Mouse (Mus musculus): ENCODE measurements around the gene Riok2. TPM values are rescaled to one million over a fixed set of nuclear protein-coding genes. Genes with fewer than 3 reads are reported as not detected.

Riok2 gene
- polyA plus RNA-seq, 1 experiment: 10.2 TPM

DNA sequence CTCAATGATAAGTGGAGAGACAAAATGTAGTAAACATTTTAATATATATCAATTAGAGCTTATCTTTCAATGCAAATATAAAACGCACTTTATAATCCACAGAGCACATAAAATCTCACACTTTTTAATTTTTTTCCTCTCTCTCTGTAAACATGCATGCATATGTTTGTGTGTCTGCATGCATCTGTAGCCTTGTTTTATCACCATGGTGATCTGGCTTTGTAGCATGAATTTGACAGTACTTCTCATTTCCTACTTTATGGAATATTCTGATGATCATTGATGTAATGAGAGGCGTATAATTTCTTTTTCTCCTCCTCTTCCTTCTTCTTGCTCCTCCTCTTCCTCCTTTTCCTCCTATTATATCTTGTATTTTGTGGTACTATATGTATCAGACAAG is 38.1 kb downstream of the Riok2 start:
- no peak overlapping the region for H3K27ac ChIP-seq (ENCODE audit: control insufficient read depth, insufficient read depth, low read length)
- DNase-seq: no peak
- H3K4me3 ChIP-seq (ENCODE audit: control insufficient read depth, insufficient read depth, low read length): no peak overlapping the region
- WGBS: 98% methylated on average over 2 of the region's 2 CpGs
- TF ChIP-seq POLR2A (IDR thresholded peaks at IDR 0.05; ENCODE audit: control insufficient read depth, extremely low read depth, insufficient read depth, low read length, poor library complexity) (no peak), CTCF (IDR thresholded peaks at IDR 0.05; ENCODE audit: borderline replicate concordance, control insufficient read depth, extremely low read depth, insufficient read depth, low read length, poor library complexity) (no peak)
- no peaks in the 10 kb centered on the region for H3K4me1 ChIP-seq (replicated peaks; ENCODE audit: control insufficient read depth, insufficient read depth, low read length)
- no peaks in the 10 kb centered on the region for H3K36me3 ChIP-seq (ENCODE audit: control insufficient read depth, insufficient read depth, low read length)
- no peaks in the 10 kb centered on the region for H3K27me3 ChIP-seq (ENCODE audit: control insufficient read depth, insufficient read depth, low read length)

GRCm38 (mm10) chr17:17414206-17414605 is 40.1 kb downstream of the Riok2 start:
- H3K4me3 ChIP-seq (ENCODE audit: control insufficient read depth, insufficient read depth, low read length): no peak overlapping the region

DNA sequence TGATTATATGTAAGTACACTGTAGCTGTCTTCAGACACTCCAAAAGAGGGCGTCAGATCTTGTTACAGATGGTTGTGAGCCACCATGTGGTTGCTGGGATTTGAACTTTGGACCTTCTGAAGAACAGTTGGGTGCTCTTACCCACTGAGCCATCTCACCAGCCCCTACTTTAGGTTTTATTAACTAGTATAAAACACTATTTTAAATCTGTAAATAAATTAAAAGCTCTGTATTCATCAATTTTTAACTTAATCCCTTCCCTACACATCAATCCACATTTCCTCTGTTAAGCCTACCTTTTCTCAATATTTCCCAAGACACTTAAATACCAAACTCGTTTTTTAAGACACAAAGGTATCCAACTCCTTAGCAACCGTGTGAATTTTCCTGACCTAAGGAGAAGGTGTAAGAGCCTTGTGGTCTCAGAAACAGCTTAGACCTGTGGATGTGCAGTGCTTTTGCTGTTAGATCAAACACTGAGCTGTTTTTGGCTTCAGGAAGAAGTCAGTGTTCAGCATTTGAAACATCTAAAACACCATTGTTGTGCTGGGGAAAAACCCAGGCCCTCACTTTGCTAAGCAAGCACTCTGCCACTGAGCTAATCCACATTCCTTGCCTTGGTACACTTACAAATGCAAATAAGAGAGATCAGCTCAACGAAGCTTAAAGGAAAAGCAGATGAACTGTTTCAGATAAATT is 50.6 kb downstream of the Riok2 start:
- no peak overlapping the region for H3K27ac ChIP-seq (ENCODE audit: control insufficient read depth, insufficient read depth, low read length)
- WGBS: 59% methylated on average over 4 of the region's 4 CpGs
- no peak for DNase-seq

More at GRCm38 (mm10) chr17:17414206-17414605, 40.1 kb downstream of the Riok2 start:
- H3K36me3 ChIP-seq (ENCODE audit: control insufficient read depth, insufficient read depth, low read length): no peaks in the 10 kb centered on the region
- no peak for TF ChIP-seq CTCF (IDR thresholded peaks at IDR 0.05; ENCODE audit: borderline replicate concordance, control insufficient read depth, extremely low read depth, insufficient read depth, low read length, poor library complexity)
- TF ChIP-seq POLR2A (IDR thresholded peaks at IDR 0.05; ENCODE audit: control insufficient read depth, extremely low read depth, insufficient read depth, low read length, poor library complexity): no peak
- H3K27me3 ChIP-seq (ENCODE audit: control insufficient read depth, insufficient read depth, low read length): no peaks in the 10 kb centered on the region
- no peaks in the 10 kb centered on the region for H3K4me1 ChIP-seq (replicated peaks; ENCODE audit: control insufficient read depth, insufficient read depth, low read length)
- no peak overlapping the region for H3K27ac ChIP-seq (ENCODE audit: control insufficient read depth, insufficient read depth, low read length)
- no peak for DNase-seq
- WGBS: 98% methylated on average over 3 of the region's 3 CpGs

GRCm38 (mm10) chr17:17425308-17425813 is 51.3 kb downstream of the Riok2 start:
- TF ChIP-seq POLR2A (IDR thresholded peaks at IDR 0.05; ENCODE audit: control insufficient read depth, extremely low read depth, insufficient read depth, low read length, poor library complexity) (no peak), CTCF (IDR thresholded peaks at IDR 0.05; ENCODE audit: borderline replicate concordance, control insufficient read depth, extremely low read depth, insufficient read depth, low read length, poor library complexity) (no peak)
- H3K36me3 ChIP-seq (ENCODE audit: control insufficient read depth, insufficient read depth, low read length): no peaks in the 10 kb centered on the region
- H3K27me3 ChIP-seq (ENCODE audit: control insufficient read depth, insufficient read depth, low read length): no peaks in the 10 kb centered on the region
- no peak overlapping the region for H3K27ac ChIP-seq (ENCODE audit: control insufficient read depth, insufficient read depth, low read length)
- H3K4me3 ChIP-seq (ENCODE audit: control insufficient read depth, insufficient read depth, low read length): no peak overlapping the region
- DNase-seq: no peak
- no peaks in the 10 kb centered on the region for H3K4me1 ChIP-seq (replicated peaks; ENCODE audit: control insufficient read depth, insufficient read depth, low read length)
- whole genome bisulfite sequencing: 94% methylated on average over 4 of the region's 4 CpGs

More for the DNA sequence above, 50.6 kb downstream of the Riok2 start:
- no peaks in the 10 kb centered on the region for H3K36me3 ChIP-seq (ENCODE audit: control insufficient read depth, insufficient read depth, low read length)
- no peaks in the 10 kb centered on the region for H3K27me3 ChIP-seq (ENCODE audit: control insufficient read depth, insufficient read depth, low read length)
- no peak overlapping the region for H3K4me3 ChIP-seq (ENCODE audit: control insufficient read depth, insufficient read depth, low read length)
- H3K4me1 ChIP-seq (replicated peaks; ENCODE audit: control insufficient read depth, insufficient read depth, low read length): no peaks in the 10 kb centered on the region
- TF ChIP-seq POLR2A (IDR thresholded peaks at IDR 0.05; ENCODE audit: control insufficient read depth, extremely low read depth, insufficient read depth, low read length, poor library complexity) (no peak), CTCF (IDR thresholded peaks at IDR 0.05; ENCODE audit: borderline replicate concordance, control insufficient read depth, extremely low read depth, insufficient read depth, low read length, poor library complexity) (no peak)

DNA sequence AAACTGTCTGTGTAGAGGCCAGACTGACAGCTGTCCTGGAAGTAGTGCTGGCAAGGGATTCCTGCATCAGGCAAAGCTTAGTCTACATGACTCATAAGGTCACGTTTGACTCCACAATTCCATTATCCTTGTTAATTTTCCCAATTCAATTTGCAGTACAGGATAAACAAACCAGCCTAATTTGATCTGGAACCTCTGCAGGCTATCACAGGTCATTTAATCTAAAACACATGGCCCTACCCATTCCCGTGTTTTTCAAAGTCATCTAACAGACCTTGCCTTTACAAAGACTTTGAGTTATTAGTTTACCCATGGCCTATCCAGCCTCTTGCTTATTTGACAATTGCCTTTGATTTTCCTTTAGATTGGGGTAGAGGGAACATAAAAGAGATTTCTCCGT is 51.8 kb downstream of the Riok2 start:
- Histone ChIP-seq H3K4me1 (replicated peaks; ENCODE audit: control insufficient read depth, insufficient read depth, low read length) (no peaks in the 10 kb centered on the region), H3K27ac (ENCODE audit: control insufficient read depth, insufficient read depth, low read length) (no peak overlapping the region), H3K4me3 (ENCODE audit: control insufficient read depth, insufficient read depth, low read length) (no peak overlapping the region), H3K36me3 (ENCODE audit: control insufficient read depth, insufficient read depth, low read length) (no peaks in the 10 kb centered on the region), H3K27me3 (ENCODE audit: control insufficient read depth, insufficient read depth, low read length) (no peaks in the 10 kb centered on the region)
- TF ChIP-seq POLR2A (IDR thresholded peaks at IDR 0.05; ENCODE audit: control insufficient read depth, extremely low read depth, insufficient read depth, low read length, poor library complexity) (no peak), CTCF (IDR thresholded peaks at IDR 0.05; ENCODE audit: borderline replicate concordance, control insufficient read depth, extremely low read depth, insufficient read depth, low read length, poor library complexity) (no peak)
- DNase-seq: no peak
- WGBS: 94% methylated on average over 3 of the region's 3 CpGs

DNA sequence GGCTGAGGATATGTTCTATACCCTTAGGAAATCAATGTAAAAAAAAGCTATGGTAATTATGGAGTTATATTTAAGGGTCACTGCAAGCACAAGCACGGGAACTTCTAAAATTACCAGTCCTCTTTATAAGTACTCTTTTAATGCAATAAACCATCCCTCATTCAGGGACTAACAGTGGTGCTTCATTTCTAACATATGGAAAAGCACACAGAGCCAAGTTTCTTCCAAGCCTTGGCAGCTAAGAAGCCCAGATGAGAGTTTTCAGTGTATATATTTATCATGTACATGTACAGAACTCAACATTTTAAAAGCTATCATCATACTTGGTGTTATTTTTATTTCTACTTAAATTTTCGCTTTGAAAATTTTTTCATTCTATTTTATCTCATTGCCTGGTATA is 54.8 kb downstream of the Riok2 start:
- WGBS: 88% methylated on average over 2 of the region's 2 CpGs
- TF ChIP-seq POLR2A (IDR thresholded peaks at IDR 0.05; ENCODE audit: control insufficient read depth, extremely low read depth, insufficient read depth, low read length, poor library complexity): no peak
- TF ChIP-seq CTCF (IDR thresholded peaks at IDR 0.05; ENCODE audit: borderline replicate concordance, control insufficient read depth, extremely low read depth, insufficient read depth, low read length, poor library complexity): no peak

More for the DNA sequence above, 54.8 kb downstream of the Riok2 start:
- H3K4me1 ChIP-seq (replicated peaks; ENCODE audit: control insufficient read depth, insufficient read depth, low read length): no peaks in the 10 kb centered on the region
- DNase-seq: no peak
- H3K27ac ChIP-seq (ENCODE audit: control insufficient read depth, insufficient read depth, low read length): no peak overlapping the region
- H3K4me3 ChIP-seq (ENCODE audit: control insufficient read depth, insufficient read depth, low read length): no peak overlapping the region
- H3K27me3 ChIP-seq (ENCODE audit: control insufficient read depth, insufficient read depth, low read length): no peaks in the 10 kb centered on the region
- H3K36me3 ChIP-seq (ENCODE audit: control insufficient read depth, insufficient read depth, low read length): no peaks in the 10 kb centered on the region

All from thymus, adult 2 months (tissue).